ENCODE assay signal across 9 mouse cellular contexts in the genomic region with DNA sequence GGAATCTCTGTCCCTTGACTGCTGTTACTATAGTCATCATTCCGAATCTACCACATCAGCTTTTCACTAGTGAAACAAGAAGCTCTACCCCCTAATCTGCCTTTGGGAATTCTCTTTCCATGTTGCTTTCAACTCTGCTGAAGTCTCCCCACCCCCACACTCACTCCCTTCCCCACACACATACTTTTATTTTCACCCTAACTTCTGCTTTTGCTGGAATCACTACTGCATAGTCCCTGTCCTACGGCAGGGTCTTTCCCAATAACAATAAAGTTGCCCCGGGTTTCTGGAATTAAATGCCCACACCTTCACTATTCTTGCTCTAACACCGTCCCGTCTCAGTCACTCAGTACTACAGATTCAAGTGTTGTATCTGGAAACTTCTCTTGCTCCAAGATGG. TPM values are rescaled to one million over a fixed set of nuclear protein-coding genes. Genes with fewer than 3 reads are reported as not detected.
DNase-seq lines count a peak whose midpoint lies in the region; ATAC-seq and TF ChIP-seq lines count a peak whose summit lies in the region.
"Had no signal": no experiment of that assay in that cellular context is flagged by ENCODE, and none has a peak within 500 bp of the region (broad histone marks: within the 10 kb centered on the region; RNA-seq: fewer than 3 reads in every experiment).

No protein-coding gene starts in this region.

- H3K27ac ChIP-seq in kidney, postnatal 0 days = no peak overlapping the region
- no peak overlapping the region for H3K27ac ChIP-seq in forebrain, embryonic 11.5 days (ENCODE audit: low read depth, low read length)
- H3K27ac ChIP-seq in limb, embryonic 11.5 days (replicated peaks; ENCODE audit: low read depth, low read length) = no peak overlapping the region
- no peak overlapping the region for H3K27ac ChIP-seq in neural tube, embryonic 13.5 days (replicated peaks)

- no peak for ATAC-seq in kidney, postnatal 0 days (replicated peaks; ENCODE audit: low FRiP score, low read depth)
- ATAC-seq in forebrain, embryonic 11.5 days (replicated peaks; ENCODE audit: low FRiP score) = 0 out of 2 replicates have a peak, but pooled peaks have one; percentile 16
- no peak for ATAC-seq in limb, embryonic 11.5 days (ENCODE audit: insufficient number of reproducible peaks, low FRiP score, low TSS enrichment, low read depth)
- ATAC-seq in neural tube, embryonic 13.5 days (ENCODE audit: low read depth) = peak; percentile 20; the same call in 1 of the 2 replicates
- ATAC-seq in cerebellum, adult (ENCODE audit: insufficient number of reproducible peaks, low FRiP score, low TSS enrichment) = no peak

- no peaks in the 10 kb centered on the region for H3K27me3 ChIP-seq in kidney, postnatal 0 days (ENCODE audit: insufficient read depth, low read length)
- H3K27me3 ChIP-seq in forebrain, embryonic 11.5 days (ENCODE audit: control insufficient read depth, insufficient read depth, low read length) = no peaks in the 10 kb centered on the region
- no peaks in the 10 kb centered on the region for H3K27me3 ChIP-seq in limb, embryonic 11.5 days (ENCODE audit: control insufficient read depth, insufficient read depth, low read length)
- H3K27me3 ChIP-seq in neural tube, embryonic 13.5 days = no peaks in the 10 kb centered on the region

- TF ChIP-seq CTCF in kidney, postnatal 0 days (IDR thresholded peaks at IDR 0.05; ENCODE audit: low read depth) = no peak

- peak; percentile 11 for DNase-seq in kidney, postnatal 0 days (ENCODE audit: low spot score)
- no peak for DNase-seq in kidney, postnatal 36 days
- peak; percentile 29 for DNase-seq in forebrain, embryonic 11.5 days (ENCODE audit: low spot score)
- DNase-seq in limb, embryonic 11.5 days (ENCODE audit: low spot score) = no peak
- no peak for DNase-seq in left cerebral cortex, adult 18-20 months (ENCODE audit: low spot score in 2 of 2)
- no peak for DNase-seq in urinary bladder, postnatal 10 days (ENCODE audit: low spot score)

- H3K4me1 ChIP-seq in kidney, postnatal 0 days (replicated peaks; ENCODE audit: insufficient read depth, low read length) = peaks cover 12% of the 10 kb centered on the region; the same call in 1 of the 2 replicates
- H3K4me1 ChIP-seq in forebrain, embryonic 11.5 days (replicated peaks; ENCODE audit: control insufficient read depth, insufficient read depth, low read length) = peaks cover 2% of the 10 kb centered on the region; the same call in 1 of the 2 replicates
- peaks cover 14% of the 10 kb centered on the region for H3K4me1 ChIP-seq in limb, embryonic 11.5 days (ENCODE audit: control insufficient read depth, insufficient read depth, low read length)
- peaks cover 14% of the 10 kb centered on the region for H3K4me1 ChIP-seq in neural tube, embryonic 13.5 days (replicated peaks)

- H3K9me3 ChIP-seq in kidney, postnatal 0 days (replicated peaks; ENCODE audit: low read length) = no peaks in the 10 kb centered on the region
- H3K9me3 ChIP-seq in forebrain, embryonic 11.5 days (ENCODE audit: control insufficient read depth, low read length) = no peaks in the 10 kb centered on the region
- no peaks in the 10 kb centered on the region for H3K9me3 ChIP-seq in limb, embryonic 11.5 days (ENCODE audit: control insufficient read depth, low read length)
- no peaks in the 10 kb centered on the region for H3K9me3 ChIP-seq in neural tube, embryonic 13.5 days

- H3K4me2 ChIP-seq in kidney, postnatal 0 days (ENCODE audit: low read length) = peak overlapping the region; percentile 47
- peak overlapping the region; percentile 37 for H3K4me2 ChIP-seq in forebrain, embryonic 11.5 days (ENCODE audit: low read depth, low read length, severe bottlenecking)
- peak overlapping the region; percentile 30; the same call in 1 of the 2 replicates for H3K4me2 ChIP-seq in limb, embryonic 11.5 days (ENCODE audit: low read depth, severe bottlenecking)
- peak overlapping the region; percentile 45 for H3K4me2 ChIP-seq in neural tube, embryonic 13.5 days

- 66% methylated on average over 5 of the region's 5 CpGs for WGBS in kidney, postnatal 0 days
- WGBS in forebrain, embryonic 11.5 days = 76% methylated on average over 5 of the region's 5 CpGs
- 83% methylated on average over 5 of the region's 5 CpGs for WGBS in limb, embryonic 11.5 days
- WGBS in neural tube, embryonic 13.5 days = 74% methylated on average over 5 of the region's 5 CpGs

- no peak overlapping the region for H3K4me3 ChIP-seq in kidney, postnatal 0 days (replicated peaks; ENCODE audit: low read depth, low read length)
- H3K4me3 ChIP-seq in forebrain, embryonic 11.5 days (ENCODE audit: low read depth, low read length) = no peak overlapping the region
- no peak overlapping the region for H3K4me3 ChIP-seq in limb, embryonic 11.5 days (ENCODE audit: low read depth, low read length)
- no peak overlapping the region for H3K4me3 ChIP-seq in neural tube, embryonic 13.5 days

- H3K36me3 ChIP-seq in kidney, postnatal 0 days (ENCODE audit: insufficient read depth, low read length) = no peaks in the 10 kb centered on the region
- no peaks in the 10 kb centered on the region for H3K36me3 ChIP-seq in forebrain, embryonic 11.5 days (ENCODE audit: control insufficient read depth, insufficient read depth, low read length)
- H3K36me3 ChIP-seq in limb, embryonic 11.5 days (ENCODE audit: control insufficient read depth, insufficient read depth, low read length) = no peaks in the 10 kb centered on the region
- no peaks in the 10 kb centered on the region for H3K36me3 ChIP-seq in neural tube, embryonic 13.5 days

- no peak overlapping the region for H3K9ac ChIP-seq in kidney, postnatal 0 days (ENCODE audit: low read depth, low read length)
- peak overlapping the region; percentile 46 for H3K9ac ChIP-seq in forebrain, embryonic 11.5 days (ENCODE audit: low read length)
- H3K9ac ChIP-seq in limb, embryonic 11.5 days (ENCODE audit: low read length) = 0 out of 2 replicates have a peak overlapping the region, but pooled peaks have one; percentile 7
- H3K9ac ChIP-seq in neural tube, embryonic 13.5 days = peak overlapping the region; percentile 35; the same call in 1 of the 2 replicates

RNA-seq across cellular contexts. Expression of a gene that starts 12.2 kb away (rescaled TPM):
- polyA plus RNA-seq in kidney, postnatal 0 days (2015; fragmentation: Nextera tagmentation; extraction: Ambion mirVana) = 1.0 TPM in 2 replicates
- 0.92 and 1.2 TPM in 2 replicates for polyA plus RNA-seq in forebrain, embryonic 11.5 days (2014; fragmentation: Nextera tagmentation; extraction: Ambion mirVana)
- 0.79 and 1.1 TPM in 2 replicates for polyA plus RNA-seq in limb, embryonic 11.5 days (2014; fragmentation: Nextera tagmentation; extraction: Ambion mirVana)
- 0.11 and 0.14 TPM in 2 replicates for polyA plus RNA-seq in neural tube, embryonic 13.5 days (2015; fragmentation: Nextera tagmentation; extraction: Ambion mirVana)
- under 1 TPM; 0.23 to 0.30 TPM for total RNA-seq in left cerebral cortex, adult 18-20 months (2021)
- total RNA-seq: gastrocnemius, postnatal 14 days had no signal

Comparison
In these comparisons a context has a peak if more than half of its experiments do, and no peak if none do; other contexts are left out.
1. DNase-seq: peak in kidney, postnatal 0 days (single experiment) and forebrain, embryonic 11.5 days (single experiment); none in kidney, postnatal 36 days (0 of 2), limb, embryonic 11.5 days (single experiment), left cerebral cortex, adult 18-20 months (0 of 2) and urinary bladder, postnatal 10 days (single experiment).
2. ATAC-seq: peak in forebrain, embryonic 11.5 days (single experiment) and neural tube, embryonic 13.5 days (single experiment); none in kidney, postnatal 0 days (single experiment), limb, embryonic 11.5 days (single experiment) and cerebellum, adult (single experiment).
3. Peak in every context shown above with its lines, with median percentiles within 50 percentile points of each other: H3K4me2 ChIP-seq.